Mouse (Mus musculus): ENCODE results near the gene Pcgf2. TPM values are rescaled to one million over a fixed set of nuclear protein-coding genes. Genes with fewer than 3 reads are reported as not detected.
A peak's percentile ranks its signal among the peaks of the same experiment; 100 is the strongest.

Pcgf2 gene
- total and polyA plus RNA-seq, 2 experiments = 0.37 to 12.0 TPM

DNA sequence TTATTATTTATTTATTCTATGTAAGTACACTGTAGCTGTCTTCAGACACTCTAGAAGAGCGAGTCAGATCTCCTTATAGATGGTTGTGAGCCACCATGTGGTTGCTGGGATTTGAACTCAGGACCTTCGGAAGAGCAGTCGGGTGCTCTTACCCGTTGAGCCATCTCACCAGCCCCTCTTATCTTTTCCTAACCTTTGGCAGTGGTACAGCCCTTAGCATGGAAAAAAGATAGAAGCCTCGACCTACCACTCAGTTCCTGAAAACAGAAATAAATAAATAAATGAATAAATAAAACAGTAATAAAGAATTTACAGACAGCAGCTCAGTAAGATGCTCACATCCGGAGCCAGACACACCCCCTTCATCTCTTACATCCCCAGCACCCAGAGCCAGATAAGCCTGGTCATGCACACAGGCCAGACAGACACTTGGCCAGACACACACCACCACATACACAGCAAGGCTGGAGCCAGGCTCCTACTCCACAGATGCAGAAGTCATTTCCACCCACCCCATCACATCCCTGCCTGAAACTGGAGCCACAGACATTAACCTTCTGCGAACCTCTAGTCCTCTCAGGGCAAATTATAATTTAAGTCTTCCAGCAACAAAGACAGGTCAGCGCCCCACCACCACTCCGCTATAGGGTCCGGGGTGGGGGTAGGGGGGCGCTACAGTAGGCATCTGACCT lies 3.0 kb downstream of the Pcgf2 start:
- no peak overlapping the region for H3K9ac ChIP-seq (ENCODE audit: low read depth, low read length)
- H3K79me2 ChIP-seq (ENCODE audit: control insufficient read depth, insufficient read depth, low read length) = no peaks in the 10 kb centered on the region
- H3K27ac ChIP-seq (replicated peaks; ENCODE audit: insufficient read depth, low read depth, low read length) = no peak overlapping the region
- H3K36me3 ChIP-seq (ENCODE audit: control insufficient read depth, insufficient read depth, low read length) = no peaks in the 10 kb centered on the region
- DNase-seq (ENCODE audit: extremely low read depth, low read depth, low spot score) = no peak
- H3K4me1 ChIP-seq (ENCODE audit: control insufficient read depth, insufficient read depth, low read length) = peaks cover 5% of the 10 kb centered on the region; the same call in 1 of the 2 replicates
- H3K27me3 ChIP-seq (ENCODE audit: control insufficient read depth, insufficient read depth, low read length) = no peaks in the 10 kb centered on the region
- 80% methylated on average over 11 of the region's 11 CpGs for WGBS
- no peak for TF ChIP-seq CTCF (IDR thresholded peaks at IDR 0.05; ENCODE audit: low read depth, low read length)
- no peak for TF ChIP-seq POLR2A (IDR thresholded peaks at IDR 0.05; ENCODE audit: extremely low read depth, insufficient read depth, low read length)
- no peak overlapping the region for H3K4me3 ChIP-seq (ENCODE audit: insufficient read depth, low read depth, low read length)

DNA sequence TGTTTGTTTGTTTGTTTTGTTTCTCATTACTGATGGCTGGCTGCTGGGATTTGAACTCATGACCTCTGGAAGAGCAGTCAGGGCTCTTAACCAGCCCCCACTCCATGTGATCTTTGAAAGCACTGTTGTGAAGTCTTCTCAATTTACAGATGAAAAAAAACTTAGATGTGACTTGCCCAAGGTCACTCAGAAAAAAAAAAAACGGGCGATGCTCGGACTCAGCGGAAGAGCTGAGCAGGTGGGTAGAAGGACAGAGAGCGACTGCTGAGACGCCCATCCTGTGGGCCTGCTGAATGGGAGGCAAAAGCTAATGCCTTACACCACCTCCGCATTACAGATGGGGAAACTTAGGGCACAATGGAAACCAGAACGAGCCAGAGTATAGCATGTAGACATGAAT lies 3.6 kb downstream of the Pcgf2 start:
- Histone ChIP-seq H3K4me1 (ENCODE audit: control insufficient read depth, insufficient read depth, low read length) (peaks cover 5% of the 10 kb centered on the region; the same call in 1 of the 2 replicates), H3K27ac (replicated peaks; ENCODE audit: insufficient read depth, low read depth, low read length) (no peak overlapping the region), H3K4me3 (ENCODE audit: insufficient read depth, low read depth, low read length) (no peak overlapping the region), H3K79me2 (ENCODE audit: control insufficient read depth, insufficient read depth, low read length) (no peaks in the 10 kb centered on the region), H3K9ac (ENCODE audit: low read depth, low read length) (no peak overlapping the region), H3K36me3 (ENCODE audit: control insufficient read depth, insufficient read depth, low read length) (no peaks in the 10 kb centered on the region), H3K27me3 (ENCODE audit: control insufficient read depth, insufficient read depth, low read length) (no peaks in the 10 kb centered on the region)
- WGBS = 91% methylated on average over 8 of the region's 8 CpGs
- TF ChIP-seq POLR2A (IDR thresholded peaks at IDR 0.05; ENCODE audit: extremely low read depth, insufficient read depth, low read length) (no peak), CTCF (IDR thresholded peaks at IDR 0.05; ENCODE audit: low read depth, low read length) (no peak)
- DNase-seq (ENCODE audit: extremely low read depth, low read depth, low spot score) = no peak

DNA sequence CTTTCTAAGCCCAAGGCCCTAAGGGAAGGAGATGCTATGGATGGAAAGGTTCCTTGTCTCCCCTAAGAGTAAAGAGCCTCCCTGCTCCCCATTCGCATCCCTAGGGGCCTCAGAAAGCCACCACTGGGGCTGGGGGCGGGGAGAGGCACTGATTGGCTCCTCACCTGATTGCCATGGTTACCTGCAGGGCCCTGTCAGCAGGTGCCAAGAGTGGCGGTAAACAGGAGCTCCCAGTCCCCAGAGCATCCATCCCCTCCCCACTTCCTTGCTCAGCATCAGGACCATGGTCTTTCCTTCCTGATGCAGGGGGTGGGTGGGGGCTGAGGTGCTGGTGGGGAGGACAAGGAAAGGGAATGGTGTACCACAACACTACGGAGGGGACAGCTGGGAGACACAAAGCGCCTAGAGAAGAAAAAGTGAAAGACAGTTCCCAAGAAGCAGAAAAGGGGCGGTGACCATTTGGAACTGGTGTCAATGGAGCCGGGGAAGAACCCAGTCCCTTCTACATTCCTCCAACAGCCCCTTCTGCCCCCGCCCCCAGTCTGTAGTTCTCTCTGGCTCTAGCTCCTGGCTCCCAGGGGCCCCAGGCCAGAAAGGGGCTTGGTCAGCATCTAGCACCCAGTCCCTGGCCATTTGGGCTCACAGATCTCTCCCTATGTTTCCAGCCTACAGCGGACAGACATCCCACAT lies 4.4 kb downstream of the Pcgf2 start:
- DNase-seq (ENCODE audit: extremely low read depth, low read depth, low spot score) = no peak
- Histone ChIP-seq H3K36me3 (ENCODE audit: control insufficient read depth, insufficient read depth, low read length) (no peaks in the 10 kb centered on the region), H3K9ac (ENCODE audit: low read depth, low read length) (no peak overlapping the region), H3K27ac (replicated peaks; ENCODE audit: insufficient read depth, low read depth, low read length) (no peak overlapping the region), H3K4me3 (ENCODE audit: insufficient read depth, low read depth, low read length) (no peak overlapping the region), H3K27me3 (ENCODE audit: control insufficient read depth, insufficient read depth, low read length) (no peaks in the 10 kb centered on the region), H3K4me1 (ENCODE audit: control insufficient read depth, insufficient read depth, low read length) (peaks cover 3% of the 10 kb centered on the region; the same call in 1 of the 2 replicates), H3K79me2 (ENCODE audit: control insufficient read depth, insufficient read depth, low read length) (no peaks in the 10 kb centered on the region)
- WGBS = 88% methylated on average over 9 of the region's 9 CpGs
- TF ChIP-seq POLR2A (IDR thresholded peaks at IDR 0.05; ENCODE audit: extremely low read depth, insufficient read depth, low read length) (no peak), CTCF (IDR thresholded peaks at IDR 0.05; ENCODE audit: low read depth, low read length) (no peak)

- no peaks in the 10 kb centered on the region for H3K36me3 ChIP-seq (ENCODE audit: control insufficient read depth, insufficient read depth, low read length)
- TF ChIP-seq POLR2A (IDR thresholded peaks at IDR 0.05; ENCODE audit: extremely low read depth, insufficient read depth, low read length) (no peak), CTCF (IDR thresholded peaks at IDR 0.05; ENCODE audit: low read depth, low read length) (no peak)
- WGBS = 60% methylated on average over 17 of the region's 17 CpGs
- H3K27ac ChIP-seq (replicated peaks; ENCODE audit: insufficient read depth, low read depth, low read length) = no peak overlapping the region
- H3K4me1 ChIP-seq (ENCODE audit: control insufficient read depth, insufficient read depth, low read length) = peaks cover 2% of the 10 kb centered on the region; the same call in 1 of the 2 replicates
- H3K79me2 ChIP-seq (ENCODE audit: control insufficient read depth, insufficient read depth, low read length) = no peaks in the 10 kb centered on the region
- no peak overlapping the region for H3K4me3 ChIP-seq (ENCODE audit: insufficient read depth, low read depth, low read length)
- H3K27me3 ChIP-seq (ENCODE audit: control insufficient read depth, insufficient read depth, low read length) = no peaks in the 10 kb centered on the region
- H3K9ac ChIP-seq (ENCODE audit: low read depth, low read length) = no peak overlapping the region
- peak; percentile 39 for DNase-seq (ENCODE audit: extremely low read depth, low read depth, low spot score)
Observed at GRCm38 (mm10) chr11:97694921-97695711, 5.2 kb downstream of the Pcgf2 start.

DNA sequence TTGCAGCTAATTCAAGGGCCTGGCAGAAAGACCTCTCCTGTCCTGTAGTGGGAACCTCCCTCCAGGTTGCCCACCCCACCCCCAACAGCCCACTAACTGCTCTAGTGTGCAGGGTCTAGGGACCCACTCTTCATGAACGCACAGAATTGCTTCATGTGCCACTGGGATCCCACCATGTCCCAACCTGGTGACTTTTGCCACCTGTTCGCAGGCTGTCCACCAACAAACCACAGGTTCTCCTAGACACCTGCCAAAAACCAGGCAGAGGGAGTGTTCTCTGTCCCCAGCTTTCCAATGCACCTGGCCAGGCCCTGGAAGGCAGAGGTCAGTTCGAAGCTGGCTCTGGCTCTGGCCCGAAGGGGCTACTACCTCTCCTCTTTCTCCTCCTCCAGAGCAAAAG lies 5.9 kb downstream of the Pcgf2 start:
- no peaks in the 10 kb centered on the region for H3K79me2 ChIP-seq (ENCODE audit: control insufficient read depth, insufficient read depth, low read length)
- H3K4me1 ChIP-seq (ENCODE audit: control insufficient read depth, insufficient read depth, low read length) = peaks cover 2% of the 10 kb centered on the region; the same call in 1 of the 2 replicates
- H3K36me3 ChIP-seq (ENCODE audit: control insufficient read depth, insufficient read depth, low read length) = no peaks in the 10 kb centered on the region
- TF ChIP-seq CTCF (IDR thresholded peaks at IDR 0.05; ENCODE audit: low read depth, low read length) (no peak), POLR2A (IDR thresholded peaks at IDR 0.05; ENCODE audit: extremely low read depth, insufficient read depth, low read length) (no peak)
- no peak overlapping the region for H3K9ac ChIP-seq (ENCODE audit: low read depth, low read length)
- 59% methylated on average over 4 of the region's 4 CpGs for WGBS
- H3K27me3 ChIP-seq (ENCODE audit: control insufficient read depth, insufficient read depth, low read length) = no peaks in the 10 kb centered on the region
- H3K4me3 ChIP-seq (ENCODE audit: insufficient read depth, low read depth, low read length) = no peak overlapping the region
- no peak overlapping the region for H3K27ac ChIP-seq (replicated peaks; ENCODE audit: insufficient read depth, low read depth, low read length)
- no peak for DNase-seq (ENCODE audit: extremely low read depth, low read depth, low spot score)

Measured in liver, adult 2 months (tissue).